Mouse (Mus musculus) left cerebral cortex, postnatal 14 days (tissue): Measurements from ENCODE around the gene Muc4. TPM values are rescaled to one million over a fixed set of nuclear protein-coding genes. Genes with fewer than 3 reads are reported as not detected.

ENCODE experiments used
- DNase-seq, 2 experiments: peaks; one replicate each; pipeline ENCODE4 v3.0.0; 2021 to 2022; ENCODE audit warnings: low spot score in 2 of 2, mixed read lengths in 1 of 2
- intact Hi-C: fragments of 180-260 bp; cut with DNase I; formaldehyde crosslinking; loops from one replicate; pipeline ENCODE4 v1.15.1; 2025
- total RNA-seq, 2 experiments: library from RNA; stranded (reverse); gene quantifications; 2 replicates each; pipeline ENCODE4 v1.2.3; 2021

The Muc4 gene
- total RNA-seq, 2 experiments from 2014 or later = not detected

DNA sequence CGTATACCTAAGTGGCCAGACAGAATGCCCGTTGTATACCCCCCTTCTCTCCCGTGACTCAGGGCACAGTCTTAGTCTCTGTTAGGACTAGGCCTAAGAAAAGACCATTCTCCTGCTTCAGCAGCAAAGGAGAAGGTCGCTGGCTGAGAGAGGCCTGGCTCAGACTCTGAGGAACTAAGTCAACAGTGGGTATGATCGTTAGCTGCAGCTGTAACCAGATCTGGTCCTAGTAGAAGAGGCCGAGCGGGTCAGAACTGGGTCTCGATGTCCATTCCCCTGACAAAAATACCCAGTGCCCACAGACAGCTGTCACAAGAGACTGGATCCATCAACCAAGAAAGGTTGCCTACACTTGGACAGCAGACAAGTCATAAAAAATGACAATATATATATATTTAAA is 87.8 kb downstream of the Muc4 start:
- DNase-seq = no peak
- intact Hi-C loops = no loop called here

DNA sequence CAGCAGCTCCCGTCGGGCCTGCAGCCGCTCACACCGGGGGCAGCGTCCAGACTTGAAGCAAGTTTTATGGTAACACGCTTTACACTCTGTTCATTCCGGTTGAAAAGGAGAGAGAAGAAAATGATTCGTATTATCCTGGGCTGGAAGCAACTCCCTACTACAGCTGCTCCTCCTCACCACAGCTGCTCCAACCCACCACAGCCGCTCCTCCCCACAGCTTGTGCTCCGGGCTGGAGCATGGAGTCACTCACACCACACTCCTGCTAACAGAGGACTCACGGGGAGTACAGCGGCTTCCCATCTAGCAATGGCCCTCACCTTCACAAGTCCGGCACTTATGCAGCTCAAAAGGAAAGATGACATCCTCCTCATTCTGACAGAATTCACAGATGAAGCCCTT is 88.4 kb downstream of the Muc4 start:
- no peak for DNase-seq
- intact Hi-C loops = no loop called here

DNA sequence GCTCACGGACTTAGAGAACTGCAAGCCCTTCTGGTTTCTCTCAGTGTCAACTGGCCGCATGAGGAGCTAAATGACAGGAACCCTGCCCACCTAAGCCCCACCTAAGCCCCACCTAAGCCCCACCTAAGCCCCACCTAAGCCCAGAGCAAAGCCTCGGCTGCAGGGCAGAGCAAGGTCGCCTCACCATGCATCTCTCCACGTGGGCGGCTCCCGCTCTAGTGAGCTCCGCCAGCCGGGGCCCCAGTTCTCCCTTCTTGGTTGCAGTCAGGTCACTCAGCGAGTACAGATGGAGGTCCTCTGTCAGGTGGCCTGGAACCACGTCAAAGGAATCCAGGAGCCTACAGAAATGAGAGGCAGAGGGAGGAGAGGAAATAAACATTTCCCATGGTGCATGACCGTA is 89.7 kb downstream of the Muc4 start:
- no peak for DNase-seq
- intact Hi-C loops = loop anchor here (5.0 kb wide), 1 partner anchor 52 kb away; the partner anchor contains the start of genes Fyttd1 and Rubcn

DNA sequence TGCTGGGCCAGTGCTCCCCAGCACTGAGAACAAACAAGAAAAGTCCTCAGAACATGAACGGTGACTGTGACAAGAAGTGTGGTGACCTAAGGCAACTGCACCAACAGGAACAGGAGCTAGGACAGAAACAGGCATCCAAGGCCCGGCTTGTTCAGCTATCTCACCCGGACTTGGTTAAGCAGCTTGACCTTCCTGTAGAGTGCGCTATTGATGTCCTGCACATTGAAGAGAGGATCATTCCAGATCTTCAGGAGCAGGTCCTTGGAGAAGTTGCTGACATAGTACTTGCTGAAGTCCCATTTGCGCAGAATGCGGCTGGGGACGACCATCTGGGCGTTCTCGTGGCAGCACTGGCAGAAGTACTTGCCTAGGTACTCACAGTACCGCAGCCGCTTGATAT is 90.8 kb downstream of the Muc4 start:
- intact Hi-C loops = loop anchor here (5.0 kb wide), 1 partner anchor 51 kb away; the partner anchor contains the start of genes Fyttd1 and Rubcn
- DNase-seq = no peak

DNA sequence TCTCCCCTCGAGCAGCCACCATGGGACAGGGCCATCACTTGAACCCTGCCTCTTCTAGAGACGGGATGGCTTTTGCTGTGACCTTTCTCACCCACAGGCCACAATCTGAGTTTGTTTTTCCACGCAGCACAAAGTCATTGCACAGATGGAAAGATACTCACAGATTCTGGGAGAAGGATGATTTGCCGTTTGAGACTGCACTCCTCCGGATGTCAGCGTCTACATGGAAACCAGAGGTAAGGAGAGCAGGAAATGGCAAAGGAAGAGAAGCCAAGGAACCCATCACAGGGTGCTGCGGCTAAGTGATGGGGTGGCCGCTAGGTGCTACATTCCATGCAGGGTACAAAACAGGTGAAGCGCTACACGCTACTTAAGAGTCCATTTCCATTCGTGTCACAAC is 93.4 kb downstream of the Muc4 start:
- intact Hi-C loops = loop anchor here (5.0 kb wide), 1 partner anchor 48 kb away; the partner anchor contains the start of genes Fyttd1 and Rubcn

DNA sequence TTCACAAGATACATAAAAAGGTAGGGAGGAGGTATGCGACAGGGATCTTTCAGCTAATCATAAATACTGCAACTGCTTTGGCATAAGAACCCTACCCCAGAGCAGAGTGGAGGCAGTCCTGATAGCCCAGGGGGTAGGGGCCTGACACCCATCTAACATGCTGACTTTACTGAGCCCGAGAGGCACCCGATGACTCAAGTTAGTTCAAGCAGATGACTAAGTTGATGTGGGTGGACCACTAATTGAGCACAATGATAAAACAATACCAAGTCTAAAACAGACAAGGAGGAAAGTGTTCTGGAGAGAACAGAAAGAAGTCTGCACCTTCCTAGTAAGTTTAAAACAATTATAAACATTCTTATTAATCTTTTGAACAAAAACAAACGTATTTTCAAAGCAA is 95.8 kb downstream of the Muc4 start:
- no peak for DNase-seq
- intact Hi-C loops = no loop called here

More for the DNA sequence above, 93.4 kb downstream of the Muc4 start:
- DNase-seq = no peak

Other genes with a start within 250 kb of the Muc4 start
- not detected for gene Slc51a, start 248.0 kb upstream of the Muc4 start, total RNA-seq
- not detected for gene Zdhhc19, start 239.6 kb upstream of the Muc4 start, total RNA-seq
- 10 to 100 TPM; 89.4 to 97.8 TPM for gene Tfrc, start 127.0 kb upstream of the Muc4 start, total RNA-seq
- 100 to 1,000 TPM; 112 TPM for gene Tnk2, start 92.0 kb upstream of the Muc4 start, total RNA-seq
- not detected for gene Muc20, start 61.5 kb downstream of the Muc4 start, total RNA-seq
- gene Smbd1, start 74.6 kb downstream of the Muc4 start, total RNA-seq = not detected
- gene Fyttd1, start 141.6 kb downstream of the Muc4 start, total RNA-seq = 100 to 1,000 TPM; 122 to 135 TPM
- gene Rubcn, start 141.9 kb downstream of the Muc4 start, total RNA-seq = 10 to 100 TPM; 59.4 to 61.4 TPM
- 10 to 100 TPM; 28.9 to 31.6 TPM for gene Lrch3, start 178.2 kb downstream of the Muc4 start, total RNA-seq